Mouse (Mus musculus) hindbrain, embryonic 15.5 days (tissue): ENCODE data around the gene Slamf9. TPM values are rescaled to one million over a fixed set of nuclear protein-coding genes. Genes with fewer than 3 reads are reported as not detected.

Experiments
- ATAC-seq: fragments of 200-750 bp; cut with Nextera tagmentation; 2 replicates; pipeline ENCODE4 v1.8.0; 2017; ENCODE audit warnings: low read depth, moderate number of reproducible peaks, moderate TSS enrichment; ENCODE audit not compliant: low FRiP score
- H3K27ac ChIP-seq: fragments of 300-500 bp; sonication (generic); replicated peaks from 2 replicates; pipeline ENCODE4 v1.5.1; 2015; ENCODE audit warnings: mild to moderate bottlenecking, inconsistent platforms
- H3K27me3 ChIP-seq: fragments of 300-500 bp; sonication (generic); 2 replicates; pipeline ENCODE4 v1.6.1; 2015; ENCODE audit warnings: control low read depth, inconsistent platforms
- H3K36me3 ChIP-seq: fragments of 300-500 bp; sonication (generic); 2 replicates; pipeline ENCODE4 v1.6.1; 2015; ENCODE audit warnings: control low read depth, inconsistent platforms
- H3K4me1 ChIP-seq: fragments of 300-500 bp; sonication (generic); replicated peaks from 2 replicates; pipeline ENCODE4 v1.6.1; 2015; ENCODE audit warnings: control low read depth, inconsistent platforms
- H3K4me2 ChIP-seq: fragments of 300-500 bp; sonication (generic); 2 replicates; pipeline ENCODE4 v1.6.1; 2015; ENCODE audit warnings: moderate library complexity, mild to moderate bottlenecking, inconsistent platforms
- H3K4me3 ChIP-seq: fragments of 300-500 bp; sonication (generic); 2 replicates; pipeline ENCODE4 v1.5.1; 2015; ENCODE audit warnings: mild to moderate bottlenecking, inconsistent platforms
- H3K9ac ChIP-seq: fragments of 300-500 bp; sonication (generic); 2 replicates; pipeline ENCODE4 v1.6.1; 2015; ENCODE audit warnings: inconsistent platforms
- H3K9me3 ChIP-seq: fragments of 300-500 bp; sonication (generic); 2 replicates; pipeline ENCODE4 v1.6.1; 2016; ENCODE audit warnings: control low read depth, inconsistent platforms
- WGBS: fragments of 180-500 bp; shearing (Covaris S2); methylation state at CpG from one replicate; pipeline ENCODE4 v1.1.7; 2015; 5-methylcytosine and 5-hydroxymethylcytosine counted together
- polyA plus RNA-seq: library from polyadenylated mRNA; unstranded; fragments of >200 nt; fragmentation: Nextera tagmentation; extraction: Ambion mirVana; gene quantifications from 2 replicates; pipeline ENCODE4 v1.2.1, GENCODE M21; 2015

Slamf9 gene
- polyA plus RNA-seq, 1 experiment from 2014 or later, result 0.18 TPM

DNA sequence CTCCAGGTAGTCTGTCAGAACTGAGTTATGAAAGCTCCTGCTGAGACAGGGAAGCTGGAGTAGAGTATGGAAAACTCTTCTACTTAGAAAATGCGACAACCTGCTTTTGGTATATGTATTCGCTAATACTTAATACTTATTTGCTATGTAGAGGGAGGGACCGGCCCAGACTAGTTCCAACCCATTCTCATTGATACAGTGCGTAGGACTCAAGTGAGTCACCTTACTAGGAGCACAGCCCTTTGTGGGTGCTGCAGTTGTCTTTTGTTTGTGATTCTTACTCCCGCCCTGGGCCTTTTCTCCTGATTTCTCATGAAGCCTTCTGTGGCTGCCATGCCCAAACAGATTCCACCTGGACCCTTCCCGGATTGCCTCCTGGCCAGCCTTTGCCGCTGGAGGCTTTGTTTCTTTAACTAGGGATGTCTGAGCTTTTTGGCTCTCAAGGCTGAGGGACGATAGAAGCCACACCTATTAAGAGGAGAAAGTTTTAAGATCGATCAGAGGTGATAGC lies 33.2 kb upstream of the Slamf9 start:
- Histone ChIP-seq H3K4me1 (no peaks in the 10 kb centered on the region), H3K9ac (no peak overlapping the region), H3K4me3 (no peak overlapping the region), H3K4me2 (no peak overlapping the region), H3K27me3 (no peaks in the 10 kb centered on the region), H3K36me3 (no peaks in the 10 kb centered on the region), H3K27ac (no peak overlapping the region), H3K9me3 (no peaks in the 10 kb centered on the region)
- WGBS, result 87% methylated on average over 9 of the region's 9 CpGs
- ATAC-seq, result no peak

DNA sequence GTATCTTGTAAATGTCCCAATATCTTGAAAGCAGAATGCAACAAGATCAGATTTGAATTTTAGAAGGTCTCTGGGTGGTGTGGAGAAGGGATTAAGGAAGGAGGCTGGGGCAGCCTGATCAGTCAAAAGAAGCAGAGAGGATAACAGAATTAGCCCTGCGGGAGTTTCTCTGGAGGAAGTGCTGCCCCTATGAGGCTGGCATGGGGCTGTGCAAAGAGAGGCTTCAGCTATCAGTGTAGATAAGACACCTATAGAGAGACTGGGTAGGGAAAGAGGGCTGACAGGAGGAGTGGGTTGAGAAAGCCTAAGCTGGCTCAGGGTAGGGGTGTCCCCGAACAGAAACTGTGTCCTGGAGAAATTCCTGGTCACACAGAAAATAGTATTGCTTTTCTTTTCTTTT lies 24.9 kb upstream of the Slamf9 start:
- Histone ChIP-seq H3K27ac (no peak overlapping the region), H3K36me3 (no peaks in the 10 kb centered on the region), H3K9me3 (no peaks in the 10 kb centered on the region), H3K27me3 (no peaks in the 10 kb centered on the region), H3K4me1 (no peaks in the 10 kb centered on the region), H3K4me2 (no peak overlapping the region), H3K4me3 (no peak overlapping the region), H3K9ac (no peak overlapping the region)
- 37% methylated on average over 2 of the region's 2 CpGs for WGBS
- ATAC-seq, result no peak

DNA sequence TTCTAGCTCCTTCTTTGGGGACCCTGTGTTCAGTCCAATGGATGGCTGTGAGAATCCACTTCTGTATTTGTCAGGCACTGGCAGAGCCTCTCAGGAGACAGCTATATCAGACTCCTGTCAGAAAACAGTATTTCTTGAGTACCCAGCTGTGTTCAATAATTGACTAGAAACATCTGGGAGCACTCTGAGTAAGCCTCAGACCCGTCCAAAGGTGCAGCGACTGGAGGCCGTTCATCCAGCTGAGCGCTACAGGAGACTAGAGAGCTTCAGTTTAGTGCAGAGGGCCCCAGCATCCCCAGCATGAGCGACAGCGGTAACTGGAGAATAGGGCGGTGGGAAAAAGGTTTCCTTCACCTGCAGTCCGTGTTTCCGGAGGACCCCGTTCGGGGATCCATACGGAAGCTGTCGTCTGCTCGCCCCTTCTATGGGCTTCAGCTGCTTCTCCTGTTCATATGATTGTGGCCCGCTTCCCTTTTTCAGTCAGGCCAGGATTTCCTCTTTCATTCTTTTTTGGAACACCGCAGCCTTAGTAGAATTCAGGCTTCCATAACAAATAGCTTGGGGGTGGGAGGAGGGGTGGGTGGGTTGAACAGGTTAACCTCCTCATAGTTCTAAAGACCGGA lies 24.2 kb upstream of the Slamf9 start:
- WGBS, result 34% methylated on average over 17 of the region's 17 CpGs

DNA sequence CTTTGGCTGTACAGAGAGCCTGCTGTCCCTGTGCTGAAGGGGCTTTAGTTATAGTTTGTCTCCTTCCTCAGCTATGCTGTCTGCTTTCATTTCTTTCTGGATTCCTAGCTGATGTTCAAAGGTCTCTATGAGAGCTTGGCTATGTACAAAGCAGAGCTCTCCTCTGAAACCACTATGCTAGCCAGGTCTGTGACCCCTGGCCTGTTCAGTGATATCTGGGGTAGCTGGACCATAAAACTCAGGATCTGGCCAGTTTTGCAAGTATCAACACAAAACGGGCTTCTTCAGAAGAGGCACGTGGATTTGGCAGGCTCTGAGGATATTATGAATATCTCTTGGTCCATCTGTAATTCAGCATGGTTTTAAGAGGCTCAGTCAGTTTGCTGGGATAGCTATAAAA lies 22.2 kb upstream of the Slamf9 start:
- H3K4me3 ChIP-seq, result no peak overlapping the region
- H3K4me2 ChIP-seq, result no peak overlapping the region
- H3K36me3 ChIP-seq, result no peaks in the 10 kb centered on the region
- H3K9me3 ChIP-seq, result no peaks in the 10 kb centered on the region
- H3K27ac ChIP-seq, result no peak overlapping the region
- no peaks in the 10 kb centered on the region for H3K27me3 ChIP-seq
- H3K4me1 ChIP-seq, result no peaks in the 10 kb centered on the region
- 73% methylated on average over 2 of the region's 2 CpGs for WGBS
- H3K9ac ChIP-seq, result no peak overlapping the region
- no peak for ATAC-seq

More for the DNA sequence above, 24.2 kb upstream of the Slamf9 start:
- Histone ChIP-seq H3K4me3 (no peak overlapping the region), H3K9ac (no peak overlapping the region), H3K27me3 (no peaks in the 10 kb centered on the region), H3K4me2 (no peak overlapping the region), H3K9me3 (no peaks in the 10 kb centered on the region), H3K36me3 (no peaks in the 10 kb centered on the region), H3K4me1 (no peaks in the 10 kb centered on the region), H3K27ac (no peak overlapping the region)
- no peak for ATAC-seq

DNA sequence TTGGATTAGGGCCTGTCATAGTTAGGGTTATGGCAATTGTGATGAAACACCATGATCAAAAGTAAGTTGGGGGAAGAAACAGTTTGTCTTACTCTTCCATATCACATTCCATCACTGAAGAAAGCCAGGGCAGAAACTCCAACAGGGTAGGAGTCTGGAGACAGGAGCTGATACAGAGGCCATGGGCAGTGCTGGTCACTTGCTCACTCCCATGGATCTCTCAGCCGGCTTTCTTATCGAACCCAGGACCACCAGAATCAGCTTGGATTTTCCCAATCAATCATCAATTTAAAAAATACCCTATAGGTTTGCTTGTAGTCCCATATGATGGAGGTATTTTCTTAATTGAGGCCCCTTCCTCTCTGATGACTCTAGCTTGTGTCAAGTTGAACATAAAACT lies 21.3 kb upstream of the Slamf9 start:
- Histone ChIP-seq H3K27ac (no peak overlapping the region), H3K4me3 (no peak overlapping the region), H3K36me3 (no peaks in the 10 kb centered on the region), H3K27me3 (no peaks in the 10 kb centered on the region), H3K4me1 (no peaks in the 10 kb centered on the region), H3K9ac (no peak overlapping the region), H3K9me3 (no peaks in the 10 kb centered on the region), H3K4me2 (no peak overlapping the region)
- WGBS, result 94% methylated on average over 2 of the region's 2 CpGs
- no peak for ATAC-seq

DNA sequence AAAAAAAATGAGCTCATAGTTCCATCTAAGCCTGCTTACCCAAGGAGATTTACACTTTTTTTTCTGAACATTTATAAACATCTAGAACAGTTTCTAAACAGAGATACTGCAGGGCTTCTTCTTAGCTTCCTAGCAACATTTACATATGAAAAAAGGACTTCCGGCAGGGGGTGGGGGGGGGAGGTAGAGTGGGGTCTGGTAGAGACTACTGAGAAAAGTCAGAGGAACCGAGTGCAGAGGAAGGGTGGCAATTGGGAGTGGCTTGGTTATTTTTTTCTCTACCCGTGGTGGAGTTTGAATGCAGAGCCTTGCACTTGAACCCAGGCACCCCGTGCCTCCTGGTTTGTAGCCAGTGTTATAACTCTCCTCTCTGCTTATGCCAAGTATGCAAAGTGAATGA lies 19.7 kb upstream of the Slamf9 start:
- Histone ChIP-seq H3K27ac (no peak overlapping the region), H3K4me2 (no peak overlapping the region), H3K9me3 (no peaks in the 10 kb centered on the region), H3K4me1 (no peaks in the 10 kb centered on the region), H3K36me3 (no peaks in the 10 kb centered on the region), H3K9ac (no peak overlapping the region), H3K4me3 (no peak overlapping the region), H3K27me3 (no peaks in the 10 kb centered on the region)
- WGBS, result 12% methylated on average over 4 of the region's 4 CpGs
- no peak for ATAC-seq

DNA sequence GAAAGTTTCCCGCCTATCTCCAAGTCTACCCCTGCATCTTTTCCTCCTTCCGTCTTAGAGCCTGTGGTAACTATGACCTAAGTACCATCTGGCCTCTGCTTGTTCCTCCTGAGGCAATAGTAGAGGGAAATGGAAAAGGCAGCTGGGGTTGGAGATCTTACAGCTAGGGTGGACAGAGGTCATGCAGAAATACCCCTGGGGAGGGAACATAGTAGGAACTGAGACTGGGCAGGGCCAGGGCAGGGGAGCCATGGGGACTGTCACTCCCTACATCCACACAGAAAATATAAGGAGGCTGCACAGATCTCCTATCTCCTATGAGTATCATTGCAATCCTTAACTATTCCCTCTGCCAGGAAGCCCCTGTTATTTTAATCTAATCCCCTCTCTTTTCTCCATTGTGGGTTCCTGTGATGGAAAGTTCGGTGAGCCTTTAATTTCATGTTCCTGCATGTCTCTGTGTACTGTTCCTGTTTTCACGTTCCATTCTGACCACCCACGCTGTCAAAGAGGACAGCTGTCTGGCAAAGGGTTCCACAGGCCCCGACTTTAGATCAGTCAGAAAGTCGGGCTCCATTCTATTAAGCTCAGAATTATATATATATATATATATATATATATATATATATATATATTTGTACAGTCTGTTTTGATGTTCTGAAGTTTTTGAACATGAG lies 19.0 kb upstream of the Slamf9 start:
- Histone ChIP-seq H3K27me3 (no peaks in the 10 kb centered on the region), H3K4me1 (no peaks in the 10 kb centered on the region), H3K27ac (no peak overlapping the region), H3K9me3 (no peaks in the 10 kb centered on the region), H3K9ac (no peak overlapping the region), H3K4me2 (no peak overlapping the region), H3K4me3 (no peak overlapping the region), H3K36me3 (no peaks in the 10 kb centered on the region)
- ATAC-seq, result no peak
- WGBS, result 67% methylated on average over 7 of the region's 7 CpGs

DNA sequence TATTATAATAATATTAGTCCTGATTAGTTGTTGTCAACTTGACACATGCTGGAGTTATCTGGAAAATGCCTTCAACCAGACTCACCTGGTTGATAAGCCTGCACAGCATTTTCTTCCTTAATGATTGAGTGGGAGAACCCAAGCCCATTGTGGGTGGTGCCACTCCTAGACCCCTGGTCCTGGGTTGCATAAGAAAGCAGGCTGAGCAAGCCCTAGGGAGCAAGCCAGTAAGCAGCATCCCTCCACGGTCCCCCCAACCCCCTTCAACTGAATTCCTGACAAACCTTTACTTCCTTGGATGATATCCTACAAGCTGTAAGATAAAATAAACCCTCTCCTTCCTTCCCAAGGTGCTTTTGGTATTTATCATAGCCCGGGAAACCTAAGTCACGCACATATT lies 18.0 kb upstream of the Slamf9 start:
- Histone ChIP-seq H3K27me3 (no peaks in the 10 kb centered on the region), H3K4me1 (no peaks in the 10 kb centered on the region), H3K4me3 (no peak overlapping the region), H3K36me3 (no peaks in the 10 kb centered on the region), H3K4me2 (no peak overlapping the region), H3K9me3 (no peaks in the 10 kb centered on the region), H3K27ac (no peak overlapping the region), H3K9ac (no peak overlapping the region)
- 95% methylated on average over 3 of the region's 3 CpGs for WGBS
- ATAC-seq, result no peak

DNA sequence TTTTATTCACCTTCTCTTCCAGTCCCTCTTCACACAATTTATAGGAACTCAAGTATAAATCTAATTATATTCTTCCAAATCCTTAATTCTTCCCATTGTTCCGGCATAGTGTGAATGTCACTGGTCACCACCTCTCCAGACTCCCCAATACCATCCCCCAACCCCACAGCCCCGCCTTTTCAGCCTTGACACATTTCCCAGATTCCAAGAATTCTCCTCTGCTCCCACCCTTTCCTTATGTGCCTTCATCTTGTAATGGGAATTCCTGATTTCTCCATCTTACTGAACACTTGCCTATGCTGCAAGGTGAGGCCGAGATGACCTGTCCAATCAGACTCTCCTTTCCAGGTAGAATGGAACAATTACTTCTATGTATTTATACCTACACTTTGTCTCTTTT lies 17.1 kb upstream of the Slamf9 start:
- no peak for ATAC-seq
- WGBS, result 90% methylated on average over 3 of the region's 3 CpGs
- Histone ChIP-seq H3K36me3 (no peaks in the 10 kb centered on the region), H3K27ac (no peak overlapping the region), H3K4me3 (no peak overlapping the region), H3K27me3 (no peaks in the 10 kb centered on the region), H3K4me1 (no peaks in the 10 kb centered on the region), H3K4me2 (no peak overlapping the region), H3K9me3 (no peaks in the 10 kb centered on the region), H3K9ac (no peak overlapping the region)

DNA sequence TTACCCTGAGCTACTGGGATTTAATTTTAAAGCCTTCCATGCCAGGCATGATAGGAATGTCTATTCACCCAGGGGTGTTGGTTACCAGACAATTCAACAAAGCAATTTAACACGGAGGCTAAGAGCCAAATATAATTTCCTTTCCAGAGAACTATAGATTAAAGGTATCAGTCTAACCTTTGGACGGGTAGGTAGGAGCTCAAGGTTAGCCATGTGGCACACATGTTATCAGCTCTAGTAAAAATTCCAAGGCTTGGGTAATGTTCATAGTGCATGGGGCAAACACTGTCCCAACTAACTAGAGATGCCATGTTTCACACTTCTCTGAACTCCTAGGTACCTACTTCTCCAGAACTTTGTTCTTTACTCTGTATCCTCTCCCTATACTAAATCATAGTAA lies 13.6 kb upstream of the Slamf9 start:
- no peak for ATAC-seq

DNA sequence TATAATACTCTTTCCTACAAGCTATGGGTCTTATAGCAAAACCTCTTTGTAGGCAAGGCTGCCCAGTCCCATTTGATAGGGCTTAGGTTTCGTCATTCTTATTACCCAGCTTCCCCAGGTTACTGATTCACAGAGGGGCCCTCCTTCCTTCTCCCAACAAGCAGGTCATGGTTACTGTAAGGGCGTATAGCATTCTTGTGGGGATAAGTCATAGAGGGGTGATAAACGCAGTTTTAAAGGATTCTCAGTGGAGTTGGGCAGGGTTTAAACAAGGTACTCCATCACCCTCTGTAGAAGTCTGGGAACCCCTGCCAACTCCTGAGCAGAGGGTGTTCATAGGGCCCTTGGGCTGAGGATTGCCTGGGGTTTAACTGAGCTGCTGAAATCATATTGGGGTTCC lies 12.6 kb upstream of the Slamf9 start:
- Histone ChIP-seq H3K9ac (no peak overlapping the region), H3K27me3 (no peaks in the 10 kb centered on the region), H3K4me1 (no peaks in the 10 kb centered on the region), H3K4me2 (no peak overlapping the region), H3K9me3 (no peaks in the 10 kb centered on the region), H3K36me3 (no peaks in the 10 kb centered on the region), H3K4me3 (no peak overlapping the region), H3K27ac (no peak overlapping the region)
- ATAC-seq, result no peak
- 84% methylated on average over 3 of the region's 3 CpGs for WGBS

More for the DNA sequence above, 13.6 kb upstream of the Slamf9 start:
- Histone ChIP-seq H3K4me1 (no peaks in the 10 kb centered on the region), H3K27me3 (no peaks in the 10 kb centered on the region), H3K9ac (no peak overlapping the region), H3K9me3 (no peaks in the 10 kb centered on the region), H3K27ac (no peak overlapping the region), H3K4me2 (no peak overlapping the region), H3K36me3 (no peaks in the 10 kb centered on the region), H3K4me3 (no peak overlapping the region)
- 79% methylated on average over 2 of the region's 2 CpGs for WGBS

DNA sequence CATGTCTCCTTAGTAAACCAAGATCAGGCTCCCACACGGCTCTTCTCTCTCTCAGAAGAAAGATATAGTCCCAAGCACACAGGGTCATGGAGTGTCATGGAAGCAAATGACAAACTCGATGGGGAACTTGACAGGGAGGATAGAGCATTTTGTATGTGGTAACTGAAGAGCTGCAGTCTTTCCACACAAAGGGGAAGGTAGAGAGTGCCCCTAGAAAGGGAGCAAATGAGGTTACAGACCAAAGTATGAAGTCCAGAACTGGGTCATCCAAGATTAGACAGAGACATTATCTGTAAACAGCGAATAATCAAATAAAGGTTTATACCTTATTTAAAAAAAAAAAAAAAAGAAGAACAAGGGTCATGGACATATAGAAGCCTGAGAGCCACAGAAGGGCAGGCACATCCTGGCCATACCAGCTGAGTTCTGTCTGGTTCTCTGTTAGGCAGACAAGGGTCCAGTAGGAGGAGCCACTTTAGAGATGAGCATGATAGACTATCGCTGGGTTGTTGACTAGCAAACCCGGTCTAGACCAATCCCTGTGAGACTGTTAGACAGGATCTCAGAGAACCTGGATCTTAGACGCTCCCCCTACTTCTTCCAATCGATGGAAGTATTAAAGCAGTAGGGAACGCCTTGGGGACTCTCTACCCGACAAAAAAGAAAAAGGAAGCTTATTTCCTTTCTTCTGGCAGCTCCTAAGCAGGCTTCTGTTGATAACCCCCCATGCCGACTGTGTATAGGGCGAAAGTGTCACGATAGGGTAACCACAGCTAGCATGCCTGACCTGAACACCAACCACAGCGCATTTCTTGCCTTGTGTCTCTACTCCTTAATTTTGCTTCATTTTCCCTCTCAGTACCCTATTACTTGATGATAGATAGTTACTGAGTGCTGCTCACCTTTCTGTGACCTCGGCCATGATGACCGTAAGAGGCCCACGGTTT lies 11.5 kb upstream of the Slamf9 start:
- no peaks in the 10 kb centered on the region for H3K4me1 ChIP-seq
- no peak overlapping the region for H3K27ac ChIP-seq
- no peak overlapping the region for H3K4me3 ChIP-seq
- no peaks in the 10 kb centered on the region for H3K9me3 ChIP-seq
- H3K36me3 ChIP-seq, result no peaks in the 10 kb centered on the region
- ATAC-seq, result no peak
- WGBS, result 88% methylated on average over 16 of the region's 16 CpGs
- no peak overlapping the region for H3K9ac ChIP-seq
- no peaks in the 10 kb centered on the region for H3K27me3 ChIP-seq
- H3K4me2 ChIP-seq, result no peak overlapping the region
